Mouse (Mus musculus): Measurements from ENCODE around the gene Tspo2.

Gene Tspo2

DNA sequence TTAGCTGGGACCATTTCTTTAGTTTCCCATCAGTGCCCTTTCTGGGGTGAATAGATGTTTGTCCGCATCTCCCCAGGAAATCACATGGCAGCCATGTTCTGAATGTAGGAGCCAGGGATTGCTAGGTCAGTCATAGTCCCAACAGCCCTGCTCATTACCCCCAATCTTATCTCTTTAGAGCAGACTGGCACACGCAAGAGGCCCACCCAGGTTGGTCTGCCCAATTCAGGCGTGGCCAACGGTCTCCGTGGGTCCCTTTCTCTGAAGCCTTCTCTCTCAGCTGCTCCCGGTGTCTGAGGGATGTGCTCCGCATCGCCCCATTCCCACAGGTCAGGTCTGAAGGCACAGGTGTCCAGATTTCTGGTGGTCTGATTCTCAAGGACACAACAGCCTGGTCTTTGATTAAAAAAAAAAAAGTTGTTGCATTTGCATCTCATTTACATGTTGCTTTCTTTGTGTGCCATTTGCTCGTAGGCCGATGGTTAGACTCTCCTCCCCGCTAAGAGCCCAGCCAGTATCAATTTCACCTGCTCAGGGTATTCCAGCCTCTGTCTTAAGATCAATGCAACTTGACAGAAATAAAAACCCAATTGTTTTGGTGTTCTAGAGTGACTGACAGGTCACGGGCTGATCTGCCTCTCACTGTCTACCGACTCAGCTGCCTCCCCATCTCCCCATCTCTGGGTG is 513 bp downstream of the Tspo2 start:
- no peak for DNase-seq (ENCODE audit: low spot score)

DNA sequence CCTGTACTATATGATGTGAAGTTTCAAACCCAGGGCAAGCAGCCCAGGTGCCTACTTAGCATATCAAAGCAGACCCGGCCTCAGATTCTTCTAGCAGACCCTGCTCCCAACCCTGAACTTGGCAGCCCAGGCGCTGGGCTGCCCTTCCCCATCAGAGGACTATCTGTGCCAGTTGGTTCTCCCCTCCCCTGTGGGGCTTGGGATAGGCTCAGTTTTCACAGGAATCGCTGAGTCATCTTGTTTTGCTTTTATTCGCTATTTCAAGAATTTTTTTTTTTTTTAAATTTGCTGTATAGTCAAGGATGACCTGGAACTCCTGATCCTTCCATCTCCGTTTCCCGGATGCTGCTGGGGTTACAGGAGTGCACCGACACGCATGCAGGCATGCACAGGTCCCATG is 3.6 kb downstream of the Tspo2 start:
- DNase-seq (ENCODE audit: low spot score) = no peak

- DNase-seq (ENCODE audit: low spot score) = no peak
These were observed 7.7 kb downstream of the Tspo2 start for GRCm38 (mm10) chr17:48443542-48444145.

DNA sequence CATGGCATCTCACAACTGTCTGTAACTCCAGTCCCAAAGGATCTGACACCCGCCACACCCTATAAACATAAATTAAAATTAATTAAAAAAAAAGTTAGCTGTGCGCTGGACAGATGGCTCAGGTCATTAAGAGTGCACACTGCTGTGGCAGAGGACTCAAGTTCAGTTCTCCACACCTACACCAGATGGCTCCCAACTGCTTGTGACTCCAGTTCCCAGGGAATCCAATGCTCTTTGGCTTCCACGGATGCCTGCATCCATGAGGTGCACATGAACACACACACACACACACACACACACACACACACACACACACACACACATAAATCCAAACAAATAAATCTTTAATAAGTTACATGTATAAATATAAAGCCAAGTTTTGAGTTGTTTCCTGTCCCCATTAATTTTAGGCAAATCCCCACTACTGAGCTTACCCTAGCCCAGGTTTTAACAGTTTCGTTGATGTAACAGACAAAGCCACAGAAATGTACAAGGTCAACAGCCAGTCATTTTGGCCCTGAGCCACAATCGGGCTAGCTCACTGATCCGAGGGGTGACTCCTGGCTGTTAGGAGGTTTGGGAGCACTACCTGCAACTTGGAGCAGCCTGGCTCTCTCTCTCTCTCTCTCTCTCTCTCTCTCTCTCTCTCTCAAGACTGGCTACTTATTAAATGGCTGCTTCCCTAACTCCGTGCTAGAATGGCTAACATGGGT is 8.4 kb downstream of the Tspo2 start:
- DNase-seq (ENCODE audit: low spot score) = no peak

- DNase-seq (ENCODE audit: low spot score) = no peak
These were observed 13.9 kb downstream of the Tspo2 start for GRCm38 (mm10) chr17:48437421-48437911.

GRCm38 (mm10) chr17:48436487-48436886 is 14.8 kb downstream of the Tspo2 start:
- no peak for DNase-seq (ENCODE audit: low spot score)

GRCm38 (mm10) chr17:48434479-48434878 is 16.8 kb downstream of the Tspo2 start:
- no peak for DNase-seq (ENCODE audit: low spot score)

GRCm38 (mm10) chr17:48433689-48434330 is 17.5 kb downstream of the Tspo2 start:
- no peak for DNase-seq (ENCODE audit: low spot score)

DNA sequence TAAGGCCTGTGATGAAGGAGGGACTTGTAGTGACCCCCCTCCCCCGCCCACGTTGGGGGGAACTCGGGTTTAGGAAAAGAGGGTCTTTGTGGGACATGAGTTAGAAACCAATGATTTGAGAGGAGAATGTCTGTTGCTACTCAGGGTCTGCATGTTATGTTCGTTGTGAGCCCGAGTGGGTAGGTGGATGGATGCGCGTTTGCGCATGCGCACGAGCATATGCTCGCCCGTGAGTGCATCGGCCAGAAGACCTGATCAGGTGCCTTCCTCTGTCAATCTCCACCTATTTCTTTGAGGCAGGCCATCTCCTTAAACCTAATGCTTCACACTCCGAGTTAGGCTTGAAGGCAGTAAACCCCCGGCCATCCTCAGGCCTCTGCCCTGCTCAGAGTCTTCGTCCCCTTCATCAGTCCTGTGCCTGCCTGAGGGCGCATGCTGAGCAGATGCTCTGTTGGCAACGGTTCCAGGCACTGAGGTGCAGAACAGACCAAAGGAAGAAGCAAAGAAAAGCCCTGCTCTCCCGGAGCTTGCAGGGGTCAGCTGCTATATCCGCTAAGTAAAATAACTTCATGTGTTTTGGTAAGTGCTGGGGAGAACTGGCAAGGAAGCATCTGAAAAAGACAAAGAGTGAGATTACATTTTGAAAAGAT is 18.2 kb downstream of the Tspo2 start:
- no peak for DNase-seq (ENCODE audit: low spot score)

- no peak for DNase-seq (ENCODE audit: low spot score)
These were observed 19.0 kb downstream of the Tspo2 start, which contains the start of gene Apobec2 for GRCm38 (mm10) chr17:48432158-48432980. Gene Apobec2 (minus strand): TSS chr17:48432930.

DNA sequence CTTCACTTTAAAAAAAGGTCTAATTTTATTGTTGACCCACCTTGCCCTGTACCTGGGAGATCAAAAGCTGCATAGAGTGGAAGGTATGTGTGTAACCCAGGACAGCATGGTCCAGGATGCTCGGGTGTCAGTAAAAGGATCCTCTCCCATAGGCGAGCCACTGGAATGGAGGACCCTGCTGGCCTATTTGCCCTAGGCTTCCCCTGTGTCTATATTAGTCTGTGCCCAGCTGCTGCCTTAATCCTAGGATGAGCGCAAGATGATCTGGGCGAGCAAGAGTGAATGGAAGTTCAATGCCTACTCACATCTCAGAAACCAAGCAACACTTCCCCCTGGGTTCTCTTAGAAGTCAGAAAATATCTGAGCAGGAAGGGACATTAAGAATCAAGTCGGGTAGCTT is 20.3 kb downstream of the Tspo2 start:
- no peak for DNase-seq (ENCODE audit: low spot score)

DNA sequence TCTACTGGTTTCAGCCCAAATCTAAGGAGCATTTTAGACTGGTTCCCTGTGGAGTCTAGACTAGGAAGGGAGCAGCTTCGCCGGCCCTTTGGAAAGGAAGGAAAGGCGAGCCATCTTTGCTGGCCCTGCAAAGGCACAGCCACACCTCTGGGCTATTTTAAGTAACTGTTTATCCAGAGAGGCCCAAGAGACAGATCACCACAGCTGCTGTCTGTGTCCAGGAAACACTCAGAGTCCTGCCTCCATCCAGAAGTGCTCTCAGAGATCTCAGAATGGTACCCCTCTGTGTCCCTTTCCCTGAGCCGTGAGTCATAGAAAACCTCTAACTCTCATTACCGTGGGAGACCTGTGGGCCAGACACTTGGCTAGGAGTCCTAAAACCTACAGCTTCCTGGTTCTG is 20.9 kb downstream of the Tspo2 start:
- DNase-seq (ENCODE audit: low spot score) = no peak

DNA sequence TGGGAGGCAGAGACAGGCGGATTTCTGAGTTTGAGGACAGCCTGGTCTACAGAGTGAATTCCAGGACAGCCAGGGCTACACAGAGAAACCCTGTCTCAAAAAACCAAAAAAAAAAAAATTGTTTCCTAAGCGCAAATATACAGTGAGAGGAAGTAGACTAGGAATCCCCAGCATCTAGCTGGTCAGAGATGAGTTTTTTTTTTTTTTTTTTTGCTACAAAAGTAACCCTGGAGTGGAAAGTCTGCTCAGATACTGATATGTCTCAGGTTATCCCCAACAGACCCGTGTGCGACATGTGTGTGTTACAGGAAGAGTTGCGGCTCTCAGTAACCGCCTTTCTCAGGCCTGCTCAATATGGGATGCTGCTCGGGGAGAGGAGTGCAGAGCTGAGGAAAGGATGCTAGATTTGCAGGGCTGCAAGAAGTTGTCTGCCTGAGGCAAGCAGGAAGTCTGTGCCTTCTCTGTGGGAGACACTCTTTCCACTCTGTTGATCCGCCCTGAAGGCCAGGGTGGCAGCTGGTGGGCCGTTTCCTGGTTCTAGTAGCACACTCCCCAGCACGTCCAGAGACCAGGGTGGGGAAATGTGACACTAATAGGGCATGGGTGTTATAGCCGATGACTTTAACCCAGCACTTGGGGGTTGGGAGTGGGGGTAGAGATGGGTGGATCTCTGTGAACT is 23.3 kb downstream of the Tspo2 start:
- no peak for DNase-seq (ENCODE audit: low spot score)

DNA sequence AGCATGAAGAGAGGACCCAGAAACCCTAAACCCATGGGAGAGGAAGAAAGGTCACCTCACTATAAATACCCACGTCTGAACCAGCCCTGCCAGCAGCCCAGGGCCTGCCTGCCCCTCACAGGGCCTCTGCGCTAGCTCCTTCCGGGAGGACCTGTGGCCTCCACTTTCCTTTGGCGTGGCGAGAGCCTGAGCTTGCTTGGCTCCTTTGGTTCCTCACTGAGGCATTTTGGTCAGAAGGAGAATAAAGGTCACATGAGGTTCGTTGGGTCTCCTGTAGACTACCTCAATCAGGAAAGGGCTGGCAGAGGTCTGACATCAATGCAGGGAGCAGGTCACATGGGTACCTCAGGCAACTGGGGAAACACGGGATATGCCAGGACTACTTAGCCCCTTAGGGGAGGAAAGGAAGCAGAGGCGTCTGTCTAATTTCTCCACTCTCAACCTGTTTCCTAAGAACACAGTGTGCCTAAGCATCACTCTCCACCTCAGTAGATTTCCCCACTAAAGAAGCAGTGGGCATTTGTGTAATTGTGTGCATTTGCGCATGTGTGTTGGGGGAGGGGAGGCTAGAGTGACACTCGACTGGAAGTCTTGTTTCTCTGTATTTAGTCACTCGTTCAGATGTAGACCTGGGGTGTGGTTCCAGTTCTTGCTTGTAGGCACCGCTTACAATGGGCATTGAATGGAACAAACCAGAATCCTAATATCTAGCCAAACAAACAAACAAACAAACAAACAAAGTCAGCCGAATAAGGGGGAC is 24.2 kb downstream of the Tspo2 start:
- DNase-seq (ENCODE audit: low spot score) = no peak

DNA sequence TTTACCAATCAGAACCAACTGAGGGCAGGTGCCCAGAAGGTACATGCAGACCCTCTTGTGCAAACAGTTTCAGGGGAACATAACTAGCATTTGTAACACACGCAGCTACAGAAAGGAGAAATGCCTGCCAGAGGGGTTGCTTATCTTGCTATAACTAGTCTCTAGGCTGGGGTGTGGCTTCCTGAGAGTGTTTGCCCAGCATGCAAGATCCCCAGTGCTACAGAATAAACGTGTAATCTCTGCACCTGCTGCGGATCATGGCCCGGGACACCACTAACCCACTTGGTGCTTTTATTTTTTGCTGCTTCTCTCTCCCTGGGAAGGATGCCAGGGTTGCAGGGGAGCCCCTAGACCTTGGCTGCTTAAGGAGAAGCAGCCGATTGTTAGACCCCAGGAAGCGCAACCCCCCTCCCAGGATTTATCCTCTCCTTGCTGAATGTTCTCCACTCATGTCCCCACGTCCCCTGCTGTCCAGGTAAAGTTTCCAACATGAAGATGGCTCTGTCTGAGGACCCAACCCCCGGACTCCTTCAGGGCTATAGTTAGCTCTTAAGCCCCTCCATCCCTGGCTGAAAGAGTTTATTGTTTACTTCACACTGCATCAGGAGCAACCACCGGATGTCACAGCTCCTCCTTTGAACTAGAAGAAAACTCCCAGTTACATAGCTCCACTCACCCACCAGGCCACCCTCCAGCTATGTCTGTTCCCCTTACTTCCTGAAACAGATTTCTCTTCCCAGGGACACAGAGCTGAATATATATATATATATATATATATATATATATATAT is 25.3 kb downstream of the Tspo2 start:
- DNase-seq (ENCODE audit: low spot score) = no peak

DNA sequence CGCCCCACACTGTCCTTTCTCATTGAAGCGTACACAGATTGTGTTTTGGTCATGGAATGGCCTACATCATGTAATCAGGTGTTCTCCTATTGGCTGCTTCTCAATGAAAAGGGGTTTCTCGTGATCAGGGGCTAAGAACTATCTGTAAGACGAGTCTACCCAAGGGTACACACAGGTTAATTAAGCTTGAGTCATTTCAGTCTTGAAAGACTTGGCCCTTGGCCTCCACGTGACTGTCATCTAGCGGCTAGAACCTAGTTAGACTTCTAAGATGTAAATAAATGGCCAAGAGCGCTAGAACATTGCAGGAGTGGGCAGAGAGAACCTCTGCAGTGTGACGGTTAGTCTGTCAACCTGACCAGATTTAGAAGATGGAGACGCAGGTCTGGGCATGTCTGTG is 27.1 kb downstream of the Tspo2 start:
- no peak for DNase-seq (ENCODE audit: low spot score)

DNA sequence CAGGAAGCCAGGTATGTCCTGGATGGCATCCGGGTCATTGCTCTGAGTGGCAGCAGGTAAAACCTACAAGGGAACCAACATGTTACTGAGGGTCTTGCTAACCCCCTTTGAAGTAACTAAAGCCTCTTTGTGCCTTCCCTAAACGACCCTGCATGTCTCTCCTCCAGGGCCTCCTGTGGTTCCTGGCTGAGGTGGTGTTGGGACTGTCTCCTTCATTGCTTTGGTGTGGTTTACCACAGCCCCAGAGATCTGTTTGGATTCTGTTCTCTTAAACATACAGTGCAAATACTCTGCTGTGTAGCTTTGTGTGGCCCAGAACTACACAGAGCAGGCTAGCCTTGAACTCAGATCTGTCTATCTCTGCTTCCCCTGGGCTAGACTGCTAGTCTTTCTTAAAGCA is 31.8 kb downstream of the Tspo2 start:
- no peak for DNase-seq (ENCODE audit: low spot score)

GRCm38 (mm10) chr17:48418781-48419180 is 32.5 kb downstream of the Tspo2 start:
- DNase-seq (ENCODE audit: low spot score) = no peak

- DNase-seq (ENCODE audit: low spot score) = no peak
These were observed 33.1 kb downstream of the Tspo2 start for GRCm38 (mm10) chr17:48418174-48418573.
